Mouse (Mus musculus) liver, adult (tissue): Measurements from ENCODE around the gene Madd.

Source experiments
- GATA4 ChIP-seq: IDR thresholded peaks from 2 replicates; pipeline ENCODE4 v1.6.1; 2014; ENCODE audit warnings: mild to moderate bottlenecking, low read length; ENCODE audit not compliant: insufficient replicate concordance

The Madd gene

GRCm38 (mm10) chr2:91090827-91091226, 92.8 kb downstream of the Madd start:
- no peak for TF ChIP-seq GATA4

GRCm38 (mm10) chr2:91090208-91090607, 93.4 kb downstream of the Madd start:
- TF ChIP-seq GATA4 = no peak

- no peak for TF ChIP-seq GATA4
Observed at GRCm38 (mm10) chr2:91088987-91089386, 94.7 kb downstream of the Madd start.

- TF ChIP-seq GATA4 = no peak
Observed at GRCm38 (mm10) chr2:91087453-91087852, 96.2 kb downstream of the Madd start.
